Mouse (Mus musculus) Patski (cell line): ENCODE measurements around the gene Msx2. TPM values are rescaled to one million over a fixed set of nuclear protein-coding genes. Genes with fewer than 3 reads are reported as not detected.

Experiments used
- ATAC-seq: fragments of 100-300 bp; one replicate; pipeline ENCODE4 v1.8.0; 2021
- CTCF ChIA-PET: fragments of 350-600 bp; sonication (Branson Sonifier 250); formaldehyde crosslinking; loops from one replicate; lab custom pipeline; 2022; ENCODE audit warnings: inconsistent platforms; lab: Charles Lee
- POLR2A ChIA-PET: fragments of 350-600 bp; sonication (Branson Sonifier 250); formaldehyde crosslinking; loops from one replicate; lab custom pipeline; 2022; ENCODE audit warnings: antibody characterized with exemption, inconsistent platforms; lab: Charles Lee
- DNase-seq: peaks from one replicate; pipeline ENCODE4 v3.0.0-alpha.2; 2011; ENCODE audit warnings: low read depth, low spot score
- H3K27me3 ChIP-seq: fragments of 371-371 bp; one replicate; pipeline ENCODE4 v1.5.1; 2021
- CTCF ChIP-seq: fragments of 100-300 bp; IDR thresholded peaks from one replicate; pipeline ENCODE4 v1.5.1; 2021
- in situ Hi-C: fragments of 300-500 bp; cut with MboI; formaldehyde crosslinking; loops from 3 replicates; pipeline ENCODE4 v1.11.1; 2018; ENCODE audit warnings: low pct_unique_long_range_greater_than_20kb, mixed read lengths
- polyA plus RNA-seq: library from polyadenylated mRNA; unstranded; gene quantifications from one replicate; pipeline ENCODE4 v1.2.3, GENCODE M21; 2021

Gene Msx2
- not detected for polyA plus RNA-seq

DNA sequence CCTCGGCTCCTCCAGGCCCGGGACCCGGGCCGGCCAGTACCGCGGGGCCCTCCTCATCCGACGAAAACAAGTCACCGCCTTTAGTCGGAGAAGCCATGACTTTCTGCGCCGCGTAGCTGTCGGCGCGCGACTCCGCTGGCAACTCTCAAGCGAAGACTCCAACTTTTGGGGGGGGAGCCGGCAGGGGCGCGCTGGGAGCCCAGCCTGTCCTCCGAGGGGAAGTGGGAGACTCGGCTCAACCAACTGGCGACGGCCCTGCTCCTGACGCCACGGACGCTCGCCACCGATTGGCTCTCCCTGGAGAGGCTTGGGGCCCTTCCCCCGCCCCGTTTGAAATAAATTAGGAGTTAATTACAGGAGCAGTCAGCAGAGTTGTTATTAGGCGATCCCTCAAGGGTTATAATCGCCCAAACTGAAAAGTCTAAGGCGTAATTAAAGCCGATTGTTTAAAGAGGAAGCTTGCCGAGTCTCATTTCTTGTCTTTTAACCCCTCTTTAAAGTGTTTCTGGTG, at the start of gene Msx2:
TSS of gene Msx2 (minus strand) at position 461 of the 511 bp plus-strand sequence.
- in situ Hi-C loops: no loop called here
- ChIA-PET CTCF (no interaction called here), POLR2A (no interaction called here)
- peaks cover 20% of the 10 kb centered on the region for H3K27me3 ChIP-seq
- ATAC-seq (no peak), DNase-seq (no peak)
- TF ChIP-seq CTCF: no peak

- DNase-seq: no peak
- no peak for TF ChIP-seq CTCF
- peaks cover 2% of the 10 kb centered on the region for H3K27me3 ChIP-seq
- CTCF ChIA-PET: no interaction called here
- in situ Hi-C loops: no loop called here
- POLR2A ChIA-PET: no interaction called here
- ATAC-seq: no peak
These were observed 48.6 kb upstream of the Msx2 start for GRCm38 (mm10) chr13:53521468-53521867.

DNA sequence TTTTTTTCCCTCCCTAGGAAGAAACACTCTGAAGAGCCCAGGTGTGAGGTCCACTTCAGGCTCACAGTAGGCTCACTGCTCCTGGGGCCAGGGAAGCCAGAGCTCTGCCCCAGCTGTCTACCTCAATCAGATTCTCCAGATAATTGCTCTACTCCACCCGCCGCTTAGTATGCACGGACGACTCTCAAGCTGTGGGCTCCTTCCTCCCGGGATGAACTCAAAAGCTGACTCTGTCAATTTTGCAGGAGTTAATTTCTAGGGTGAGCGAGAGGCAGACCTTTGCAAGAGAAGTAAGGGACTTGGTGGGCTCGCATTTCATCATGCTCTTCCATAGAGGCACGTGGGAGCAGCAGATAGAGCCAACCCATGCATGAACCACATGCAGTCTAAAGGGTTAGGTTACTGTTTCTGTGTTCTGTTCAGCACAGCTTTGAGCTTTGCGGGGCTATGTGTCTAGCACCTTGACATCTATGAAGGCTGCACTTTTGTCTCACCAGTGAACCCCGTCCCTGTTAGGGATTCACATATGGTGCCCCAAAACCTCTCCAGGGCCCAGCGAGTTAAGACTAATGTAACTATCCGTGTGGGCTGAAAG, 47.6 kb upstream of the Msx2 start:
- ATAC-seq: no peak
- no peak for DNase-seq
- in situ Hi-C loops: no loop called here
- H3K27me3 ChIP-seq: no peaks in the 10 kb centered on the region
- no peak for TF ChIP-seq CTCF
- POLR2A ChIA-PET: no interaction called here
- CTCF ChIA-PET: no interaction called here

DNA sequence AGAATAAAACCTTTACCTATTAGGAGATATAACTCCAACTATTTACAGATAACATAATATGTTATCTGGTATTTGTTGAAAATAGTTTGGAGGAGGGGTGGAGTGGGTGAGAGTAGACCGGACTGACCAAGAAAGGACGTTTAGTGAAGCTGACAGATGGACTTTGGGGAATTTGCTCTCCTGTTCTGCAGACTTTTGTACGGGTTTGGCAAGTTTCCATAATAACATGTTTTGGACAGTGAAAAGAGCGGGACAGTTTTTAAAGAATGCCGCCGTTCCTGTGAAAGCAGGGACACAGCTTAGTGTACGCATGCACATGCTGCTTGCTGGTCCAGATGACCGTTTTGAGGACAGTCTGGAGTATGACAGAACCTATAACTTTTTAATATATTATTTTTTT, 46.9 kb upstream of the Msx2 start:
- POLR2A ChIA-PET: no interaction called here
- DNase-seq (no peak), ATAC-seq (no peak)
- TF ChIP-seq CTCF: no peak
- CTCF ChIA-PET: no interaction called here
- in situ Hi-C loops: no loop called here
- H3K27me3 ChIP-seq: no peaks in the 10 kb centered on the region

DNA sequence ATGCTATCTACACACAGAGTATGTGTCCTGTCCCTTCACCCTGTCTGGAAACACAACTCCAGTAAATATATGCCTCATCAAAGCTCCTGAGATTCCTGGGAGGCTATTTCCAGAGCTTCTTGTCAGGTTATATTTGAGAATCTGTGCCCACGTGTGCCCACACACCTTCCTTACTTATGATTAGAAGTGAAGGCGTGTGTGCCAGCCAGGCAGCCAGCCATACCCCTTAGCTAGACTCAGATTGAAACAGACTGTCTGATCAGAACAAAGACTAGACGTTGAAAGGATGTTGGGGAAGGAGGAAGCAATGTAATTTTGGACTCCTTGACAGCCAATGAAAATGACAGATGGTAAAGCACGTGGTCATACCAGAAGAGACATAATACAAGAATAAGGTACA, 45.4 kb upstream of the Msx2 start:
- H3K27me3 ChIP-seq: no peaks in the 10 kb centered on the region
- POLR2A ChIA-PET: no interaction called here
- CTCF ChIA-PET: no interaction called here
- TF ChIP-seq CTCF: no peak
- DNase-seq (no peak), ATAC-seq (no peak)
- in situ Hi-C loops: no loop called here

GRCm38 (mm10) chr13:53514574-53514973, 41.7 kb upstream of the Msx2 start:
- in situ Hi-C loops: no loop called here
- ChIA-PET POLR2A (no interaction called here), CTCF (interaction anchor here (0.7 kb wide), 1 partner anchor 27 kb away, joined by 3 read pairs; no protein-coding TSS in a partner anchor)
- ATAC-seq (peak; percentile 47), DNase-seq (peak; percentile 35)
- H3K27me3 ChIP-seq: no peaks in the 10 kb centered on the region
- TF ChIP-seq CTCF: no peak

DNA sequence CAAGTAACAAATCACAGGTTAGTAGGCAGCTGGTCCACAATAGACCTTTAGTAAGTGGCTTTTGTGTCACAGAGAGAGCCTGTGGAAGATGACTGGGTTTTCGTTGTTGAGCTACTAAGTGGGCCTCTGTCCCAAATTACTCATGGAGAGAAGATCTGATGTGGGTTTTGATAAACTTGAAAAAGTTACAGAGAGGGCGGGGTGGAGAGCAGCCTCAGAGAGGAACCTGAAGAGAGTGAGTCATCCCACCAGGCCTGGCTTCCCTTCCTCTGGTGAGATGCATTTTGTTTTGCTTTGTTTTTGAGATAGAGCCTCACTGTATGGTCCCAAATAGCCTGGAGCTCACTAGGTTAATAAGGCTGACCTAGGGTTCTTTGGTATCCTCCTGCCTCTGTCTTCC, 38.5 kb upstream of the Msx2 start:
- ATAC-seq (no peak), DNase-seq (no peak)
- POLR2A ChIA-PET: no interaction called here
- CTCF ChIA-PET: interaction anchor here (1.3 kb wide), 1 partner anchor 10 kb away, joined by 3 read pairs; no protein-coding TSS in a partner anchor
- TF ChIP-seq CTCF: no peak
- H3K27me3 ChIP-seq: no peaks in the 10 kb centered on the region
- in situ Hi-C loops: no loop called here

DNA sequence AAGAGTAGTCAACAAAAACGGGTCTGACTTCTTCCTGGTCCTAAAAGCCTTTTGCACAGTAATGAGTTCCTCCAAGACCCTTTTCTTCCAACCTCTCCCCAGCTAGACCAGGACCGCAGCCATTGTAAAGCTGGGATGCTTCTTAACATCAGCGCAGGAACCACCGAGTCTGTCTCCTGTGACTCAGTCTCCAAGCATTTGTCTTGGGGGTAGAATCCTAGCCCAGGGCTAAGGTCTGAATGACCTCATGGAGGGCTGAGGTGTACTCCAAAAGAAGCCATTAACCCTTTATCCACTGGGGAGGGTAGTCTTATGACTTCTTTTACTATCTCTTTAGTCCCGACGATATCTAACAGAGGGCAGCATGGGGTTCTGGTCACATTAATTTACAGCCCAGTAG, 29.5 kb upstream of the Msx2 start:
- peak; percentile 39 for ATAC-seq
- ChIA-PET POLR2A (no interaction called here), CTCF (interaction anchor here (1.0 kb wide), 1 partner anchor 14 kb away, joined by 3 read pairs; no protein-coding TSS in a partner anchor)
- peak; percentile 9 for DNase-seq
- TF ChIP-seq CTCF: no peak
- in situ Hi-C loops: no loop called here
- H3K27me3 ChIP-seq: no peaks in the 10 kb centered on the region

DNA sequence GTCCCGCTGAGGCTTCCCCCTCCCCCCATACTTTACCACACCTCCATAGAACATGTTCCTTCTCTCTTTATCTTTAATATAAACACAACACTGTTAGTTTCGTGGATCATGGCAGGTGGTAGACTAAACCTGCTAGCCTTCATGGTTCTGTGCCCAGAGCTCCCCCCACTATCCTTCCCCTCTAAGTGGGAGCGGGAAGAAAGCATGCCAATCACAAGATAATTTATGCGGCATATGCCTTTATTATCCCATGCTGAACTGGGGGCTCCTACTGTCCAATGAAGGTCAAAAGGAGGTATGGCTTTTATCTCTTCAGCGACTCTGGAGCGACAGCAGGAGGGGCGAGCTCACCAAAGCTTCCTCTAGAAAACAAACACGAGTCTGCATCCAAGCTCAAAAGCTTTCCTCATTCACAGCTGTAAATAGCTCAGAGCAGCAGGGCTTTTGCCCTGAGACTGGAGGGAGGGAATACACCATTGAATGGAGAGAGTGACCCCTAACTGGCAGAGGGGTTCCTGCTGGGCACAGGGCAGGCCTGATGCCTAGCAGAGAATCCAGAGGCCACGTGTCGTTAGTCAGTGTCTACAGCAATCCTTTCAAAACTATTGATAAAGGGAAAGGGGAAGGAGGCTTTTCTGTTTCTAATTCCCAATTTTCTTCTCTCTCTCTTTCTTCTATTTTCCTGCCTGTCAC, 28.8 kb upstream of the Msx2 start:
- ChIA-PET POLR2A (no interaction called here), CTCF (interaction anchor here (1.4 kb wide), 1 partner anchor 9 kb away, joined by 3 read pairs; no protein-coding TSS in a partner anchor)
- in situ Hi-C loops: no loop called here
- ATAC-seq (no peak), DNase-seq (no peak)
- H3K27me3 ChIP-seq: no peaks in the 10 kb centered on the region
- no peak for TF ChIP-seq CTCF

GRCm38 (mm10) chr13:53501057-53501456, 28.2 kb upstream of the Msx2 start:
- no peaks in the 10 kb centered on the region for H3K27me3 ChIP-seq
- ATAC-seq: no peak
- in situ Hi-C loops: no loop called here
- TF ChIP-seq CTCF: no peak
- POLR2A ChIA-PET: no interaction called here
- CTCF ChIA-PET: interaction anchor here (1.4 kb wide), 1 partner anchor 10 kb away, joined by 3 read pairs; no protein-coding TSS in a partner anchor
- no peak for DNase-seq

DNA sequence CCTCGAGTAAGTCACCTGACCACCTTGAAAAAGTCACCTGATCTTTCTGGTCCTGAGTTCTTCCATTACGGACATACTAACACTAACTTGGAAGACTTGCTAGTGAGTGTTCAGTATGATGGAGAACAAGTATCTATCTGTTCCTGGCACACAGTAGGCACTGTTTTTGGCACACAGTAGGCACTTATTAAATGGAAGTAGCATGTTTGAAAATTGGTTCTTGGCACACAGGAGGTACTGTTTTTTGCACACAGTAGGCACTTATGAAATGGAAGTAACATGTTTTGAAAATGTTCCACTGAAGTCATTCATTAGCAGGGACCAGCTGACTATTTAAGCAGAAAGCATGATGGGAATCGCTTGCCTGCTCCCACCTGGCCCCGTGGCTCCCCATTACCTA, 13.6 kb upstream of the Msx2 start:
- POLR2A ChIA-PET: no interaction called here
- no peak for TF ChIP-seq CTCF
- no peak for DNase-seq
- in situ Hi-C loops: loop anchor here (10.0 kb wide), 1 partner anchor 98 kb away; no protein-coding TSS in a partner anchor
- CTCF ChIA-PET: no interaction called here
- H3K27me3 ChIP-seq: no peaks in the 10 kb centered on the region
- no peak for ATAC-seq
